Mouse (Mus musculus) testis, postnatal 10 days (tissue): ENCODE measurements around the gene Ccdc85b.

Experiments
- DNase-seq: peaks from one replicate; pipeline ENCODE4 v3.0.0; 2021; ENCODE audit warnings: low spot score

Gene Ccdc85b

DNA sequence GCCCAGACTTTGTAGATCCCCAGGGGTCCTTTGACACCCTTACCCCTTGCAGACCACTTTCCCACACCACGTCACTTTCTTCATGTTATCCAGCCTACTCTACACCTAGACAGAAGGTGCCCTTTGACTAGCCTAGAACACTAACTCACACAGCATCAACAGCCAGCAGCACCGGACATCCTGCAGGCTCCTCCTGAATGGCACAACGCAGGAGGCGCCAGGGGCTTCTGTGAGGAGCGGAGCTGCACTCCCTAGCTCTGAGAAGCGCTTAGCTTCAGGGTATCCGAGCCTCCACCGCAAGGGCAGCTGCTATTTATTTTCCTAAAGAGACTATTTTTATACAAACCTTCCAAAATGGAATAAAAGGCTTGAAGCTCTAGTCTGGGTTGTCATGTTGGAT is 2.1 kb downstream of the Ccdc85b start:
- DNase-seq = no peak

DNA sequence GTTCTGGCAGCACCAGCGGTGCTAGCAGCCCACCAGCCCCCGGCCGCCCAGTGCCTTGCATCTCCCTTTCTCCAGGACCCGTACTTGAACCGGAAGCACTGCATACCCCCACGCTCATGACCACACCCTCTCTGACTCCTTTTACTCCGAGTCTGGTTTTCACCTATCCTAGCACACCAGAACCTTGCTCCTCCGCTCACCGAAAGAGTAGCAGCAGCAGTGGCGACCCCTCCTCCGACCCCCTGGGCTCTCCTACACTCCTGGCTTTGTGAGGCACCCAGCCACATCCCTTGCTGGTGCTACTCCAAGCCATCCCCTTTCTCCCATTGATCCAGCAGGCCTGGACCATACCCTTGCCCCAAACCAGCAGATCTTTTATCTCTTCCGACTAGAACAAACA is 2.7 kb downstream of the Ccdc85b start:
- no peak for DNase-seq

DNA sequence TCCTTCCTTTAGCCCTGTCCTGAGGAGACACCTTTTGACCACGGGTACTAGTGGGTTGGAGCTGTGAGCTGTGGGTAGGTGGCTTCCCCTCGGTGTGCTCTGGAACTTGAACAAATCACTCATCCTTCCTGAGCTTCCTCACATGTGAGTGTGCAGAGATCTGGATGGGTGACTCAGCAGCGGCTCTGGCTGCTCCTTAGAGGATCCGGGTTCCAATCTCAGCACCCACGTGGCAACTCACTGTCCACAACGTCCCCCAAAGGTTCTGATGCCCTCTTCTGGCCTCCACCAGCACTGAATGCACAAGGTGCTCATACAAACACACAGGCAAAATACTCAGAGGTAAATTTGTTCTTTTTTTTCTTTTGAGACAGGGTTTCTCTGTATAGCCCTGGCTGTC is 5.9 kb downstream of the Ccdc85b start:
- no peak for DNase-seq

DNA sequence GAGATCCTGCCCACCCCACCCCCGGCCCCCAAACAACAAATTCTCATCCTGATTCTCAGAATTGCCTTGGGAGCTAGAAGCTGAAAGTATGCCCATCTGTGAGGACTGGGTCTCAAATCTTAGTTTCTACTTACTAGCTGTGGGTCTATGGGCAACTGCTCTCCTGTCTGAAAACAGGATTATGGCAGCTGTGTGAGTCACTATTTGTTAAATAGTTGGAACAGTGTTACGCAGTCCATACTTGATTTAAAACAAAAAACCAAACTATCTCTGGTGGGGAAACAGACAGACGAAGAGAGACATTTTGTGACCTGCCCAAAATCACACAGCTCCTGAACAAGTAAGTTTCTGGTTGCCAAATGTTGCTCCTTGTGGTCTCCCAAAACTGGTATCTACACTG is 8.0 kb downstream of the Ccdc85b start:
- no peak for DNase-seq

DNA sequence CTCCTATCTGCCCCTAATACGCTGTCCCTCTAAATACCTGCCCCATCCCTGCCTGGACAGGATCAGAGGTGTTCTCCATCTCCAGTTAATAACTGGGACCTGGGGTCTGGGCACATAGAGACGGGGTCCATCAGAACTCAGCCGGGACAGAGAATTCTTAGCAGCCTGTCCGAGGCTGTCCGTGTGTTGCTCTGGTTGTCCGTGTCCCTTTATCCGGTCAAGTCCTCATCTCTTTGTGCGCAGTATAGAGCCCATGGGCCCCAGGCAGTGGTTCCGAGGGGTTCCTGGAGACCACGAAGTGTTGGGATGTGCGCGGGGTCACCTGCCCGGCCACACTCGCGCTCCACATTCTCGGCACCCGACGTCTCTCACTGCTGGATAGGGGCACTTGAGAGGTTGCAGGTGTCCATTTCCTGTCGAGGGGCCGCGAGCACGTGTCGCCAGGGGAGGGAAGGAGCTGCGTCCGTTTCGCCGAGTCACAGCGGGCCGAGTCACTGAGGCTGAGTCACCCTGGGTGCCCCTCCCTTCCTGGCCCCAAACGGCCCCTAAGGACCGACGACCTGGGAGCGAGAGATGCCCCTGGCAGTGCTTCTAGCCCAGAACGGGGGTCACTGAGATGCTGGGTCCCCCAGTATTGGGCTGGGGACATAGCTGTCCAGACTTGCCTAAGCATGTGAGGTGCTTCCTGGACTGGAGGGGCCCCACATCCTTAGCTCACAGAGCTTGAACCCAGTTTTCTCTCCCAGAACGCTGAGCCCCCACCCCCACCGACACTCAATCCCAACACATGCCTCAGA is 9.1 kb downstream of the Ccdc85b start:
- DNase-seq = no peak

DNA sequence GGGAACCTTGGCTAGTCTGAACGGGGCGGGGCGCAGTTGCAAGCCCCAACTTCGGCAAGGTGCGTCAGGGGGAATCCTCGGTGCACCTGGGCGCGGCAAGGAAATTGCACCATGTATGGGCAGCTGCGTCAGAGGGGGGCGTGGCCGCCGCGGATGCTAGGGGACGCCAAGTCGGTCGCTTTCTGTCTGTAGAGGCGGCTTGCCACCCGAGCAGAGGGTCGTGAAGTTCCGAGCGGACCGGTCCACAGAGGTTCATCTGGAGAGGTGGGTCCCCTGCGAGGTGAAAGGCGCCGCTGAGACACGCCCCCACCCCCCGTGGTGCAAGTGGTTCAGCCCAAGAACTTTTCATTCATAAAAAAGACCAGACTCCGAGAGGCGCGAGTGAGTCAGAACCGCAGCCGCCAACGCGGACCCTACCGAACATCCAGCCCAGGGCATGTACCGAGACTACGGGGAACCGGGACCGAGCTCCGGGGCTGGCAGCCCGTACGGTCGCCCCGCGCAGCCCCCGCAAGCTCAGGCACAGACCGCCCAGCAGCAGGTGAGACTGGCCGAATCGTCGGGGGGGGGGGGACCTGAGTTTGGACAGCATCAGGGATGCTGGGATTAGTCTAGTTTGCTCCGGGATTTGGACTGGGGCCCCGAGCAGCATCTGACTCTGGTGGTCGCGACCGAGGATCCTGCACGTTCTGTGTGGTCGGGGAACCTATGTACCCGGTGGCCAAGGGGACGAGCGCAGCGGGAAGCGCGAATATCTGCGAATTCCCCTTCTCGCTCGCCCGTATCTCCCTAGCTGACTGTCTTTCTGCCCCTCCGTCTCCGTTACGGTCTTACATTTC is 10.0 kb downstream of the Ccdc85b start, which contains the start of gene Fosl1:
TSS of gene Fosl1 (plus strand) at position 33 of the 839 bp plus-strand sequence.
- peak; percentile 88 for DNase-seq

DNA sequence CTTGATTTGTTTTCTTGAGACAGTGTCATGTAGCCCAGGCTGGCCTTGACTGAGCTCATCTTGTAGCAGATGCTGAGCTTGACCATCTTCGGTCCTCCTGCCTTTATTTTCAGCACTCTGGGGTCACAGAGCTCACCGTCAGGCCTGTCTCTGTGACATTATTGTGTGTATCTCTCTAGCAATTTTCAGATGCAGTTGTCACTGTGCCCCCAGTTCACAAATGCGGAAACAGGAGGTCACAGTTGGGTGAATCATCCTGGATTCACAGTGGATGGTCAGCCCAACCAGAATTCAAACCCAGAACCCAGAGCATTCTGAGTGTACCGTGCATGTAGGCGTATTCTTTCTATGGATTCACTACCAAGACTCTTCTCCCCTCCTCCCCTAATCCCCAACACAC is 11.9 kb downstream of the Ccdc85b start:
- DNase-seq = no peak

DNA sequence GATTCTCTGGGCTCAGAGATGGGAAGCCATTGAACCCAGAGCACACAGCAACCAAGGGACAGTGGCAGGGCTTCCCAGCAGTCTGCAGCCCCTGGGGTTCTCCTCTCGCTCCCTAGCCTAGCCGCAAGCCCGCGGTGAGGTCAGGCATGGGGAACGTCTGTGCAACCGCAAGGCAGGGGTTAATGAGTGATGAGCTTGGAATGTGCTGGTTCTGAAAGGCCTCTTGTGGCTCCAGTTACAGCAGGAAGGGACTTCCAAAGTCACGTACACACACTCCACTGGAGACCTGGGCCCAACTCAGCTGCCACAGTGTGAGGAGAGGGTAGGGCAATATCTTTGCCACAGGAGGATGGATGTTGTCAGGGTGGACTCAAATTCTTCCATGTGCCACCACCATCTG is 12.7 kb downstream of the Ccdc85b start:
- DNase-seq = no peak

DNA sequence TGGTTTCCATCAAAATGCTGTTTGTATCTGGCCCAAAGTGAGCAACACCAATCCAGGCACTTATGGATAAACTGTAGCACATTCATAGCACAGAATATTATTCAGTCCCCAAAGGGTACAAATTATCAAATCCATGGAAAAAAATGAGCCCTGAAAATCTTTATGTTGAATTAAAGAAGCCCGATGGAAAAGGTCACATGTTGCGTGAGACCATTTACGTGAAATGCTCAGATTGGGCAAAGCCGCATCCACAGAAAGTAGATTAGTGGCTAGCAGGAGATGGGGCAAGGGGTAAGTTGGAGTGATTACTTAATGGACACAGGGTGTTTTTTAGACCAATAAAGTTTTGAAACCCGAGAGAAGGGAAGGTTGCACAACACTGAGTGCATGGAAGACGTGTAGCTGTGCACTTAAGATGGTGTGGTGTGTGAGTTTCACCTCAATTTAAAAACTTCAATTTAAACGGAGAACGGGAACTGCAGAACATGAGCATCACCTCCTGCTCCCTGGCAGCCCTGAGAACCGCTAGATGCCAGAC is 13.3 kb downstream of the Ccdc85b start:
- no peak for DNase-seq

DNA sequence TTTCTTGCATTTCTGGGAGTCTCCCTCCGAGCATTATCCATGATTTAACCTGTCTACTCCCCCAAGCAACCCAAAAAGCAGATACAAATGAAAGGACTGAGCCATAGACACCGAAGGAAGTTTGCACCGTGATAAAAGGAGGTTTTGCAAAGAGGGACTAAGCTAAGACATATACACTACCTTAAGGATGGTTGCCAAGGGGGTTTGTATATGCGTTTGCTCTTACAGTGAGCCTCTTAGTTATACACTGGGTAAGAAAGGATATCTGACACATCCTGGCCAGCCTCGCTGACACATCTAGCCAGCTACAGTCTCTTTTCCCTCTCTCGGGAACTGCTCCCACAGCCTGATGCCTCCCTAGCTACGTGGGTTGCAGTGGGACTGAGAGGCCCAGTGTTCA is 23.7 kb downstream of the Ccdc85b start:
- DNase-seq = no peak

DNA sequence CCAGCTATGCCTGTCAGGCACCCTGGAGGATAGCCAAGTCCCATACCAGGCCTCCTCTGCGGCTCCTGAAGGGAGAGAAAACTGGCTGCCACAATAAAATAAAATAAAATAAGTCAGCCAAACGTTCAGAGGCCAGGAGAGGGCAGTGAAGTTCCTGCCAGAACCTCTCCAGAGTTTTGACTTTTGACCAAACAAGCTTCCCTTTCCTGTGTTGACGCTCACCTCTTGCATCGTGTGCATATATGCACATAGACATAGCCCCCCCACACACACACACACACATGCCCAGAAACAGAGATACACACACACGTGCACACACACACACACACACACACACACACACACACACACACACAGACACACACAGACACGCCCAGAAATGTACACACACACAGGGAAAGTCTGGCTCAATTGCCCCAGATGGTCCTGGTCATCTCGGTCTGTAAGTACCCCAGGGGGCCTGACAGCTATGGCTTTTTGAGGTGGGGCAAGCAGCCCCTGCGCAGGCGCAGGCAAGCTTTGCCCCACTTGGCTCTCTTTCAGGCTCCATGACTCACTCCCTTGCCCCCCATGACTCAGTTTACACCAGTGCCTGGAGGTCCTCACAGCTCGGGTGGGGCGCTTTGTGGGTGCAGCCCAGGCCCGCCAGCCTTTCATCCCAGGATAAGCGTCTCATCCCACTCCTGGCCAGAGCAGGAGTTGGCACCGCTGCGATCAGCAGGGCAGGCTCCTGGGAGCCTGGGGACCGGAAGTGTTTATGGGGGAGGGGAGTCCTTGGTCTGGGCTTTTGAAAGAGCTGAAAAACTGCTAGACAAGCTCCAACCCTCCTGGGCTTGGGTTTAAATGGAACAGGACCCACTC is 24.5 kb downstream of the Ccdc85b start:
- peak; percentile 70 for DNase-seq

DNA sequence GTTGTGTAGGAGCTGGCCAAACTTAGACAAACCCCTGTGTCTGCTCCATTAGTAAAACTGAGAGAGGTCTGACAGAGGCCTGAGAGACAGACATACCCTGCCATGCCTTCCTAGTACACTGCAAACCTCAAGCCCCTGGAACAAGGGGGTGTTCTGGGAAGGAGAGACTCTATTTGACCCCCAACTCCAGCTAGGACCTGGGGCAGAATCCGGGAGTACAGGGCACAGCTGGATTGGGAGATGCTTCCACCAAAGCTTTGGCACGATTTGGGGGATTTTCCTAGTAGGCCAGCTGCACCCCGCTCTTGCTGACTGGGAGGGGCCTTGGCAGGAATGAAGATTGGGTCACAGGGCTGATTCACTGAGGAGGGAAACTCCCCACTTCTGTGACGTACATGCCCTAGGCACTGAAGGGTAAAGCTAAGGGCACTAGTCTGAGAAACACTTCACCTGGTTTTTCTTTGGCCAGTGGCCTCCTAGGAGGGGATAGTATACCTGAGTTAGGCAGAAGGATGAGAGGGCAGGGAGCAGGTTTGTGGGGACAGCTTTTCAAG is 25.7 kb downstream of the Ccdc85b start:
- no peak for DNase-seq

DNA sequence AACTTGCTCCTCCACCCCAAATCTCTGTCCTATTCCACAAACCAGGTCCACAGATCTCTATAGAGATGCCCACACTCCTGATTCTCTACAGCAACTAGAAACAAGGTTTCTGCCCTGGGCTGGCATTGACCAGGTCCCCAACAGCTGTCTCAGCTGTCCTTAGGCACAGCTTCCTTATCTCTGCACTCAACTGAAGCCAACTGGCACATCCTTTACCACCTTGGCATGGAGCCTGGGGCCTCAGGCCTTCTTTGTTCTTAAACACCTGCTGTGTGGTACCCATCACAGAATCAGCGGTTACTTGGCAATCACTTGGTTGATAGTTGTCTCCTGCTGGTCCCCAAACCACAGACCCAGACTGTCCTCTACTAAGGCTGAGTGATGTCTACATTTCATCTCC is 27.3 kb downstream of the Ccdc85b start:
- peak; percentile 58 for DNase-seq

DNA sequence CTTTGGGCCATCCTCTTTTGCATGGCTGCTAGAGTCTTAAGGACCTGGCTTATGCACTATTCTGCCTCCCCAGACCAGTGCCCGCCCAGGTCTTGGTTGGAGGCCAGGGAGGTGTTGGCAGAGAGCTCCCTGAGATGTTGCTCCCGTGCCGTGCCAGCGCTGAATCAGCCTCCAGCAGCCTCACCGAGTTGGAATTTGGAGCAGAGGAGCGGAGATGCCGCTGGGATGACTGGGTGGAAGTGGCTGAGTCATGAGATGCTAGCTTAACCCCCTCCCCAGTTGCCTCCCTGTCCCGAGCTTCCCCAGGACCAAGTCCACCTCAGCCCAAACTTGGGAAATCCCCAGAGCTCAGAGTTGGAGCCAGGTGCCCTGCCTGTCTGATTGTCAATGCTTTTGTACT is 27.9 kb downstream of the Ccdc85b start:
- peak; percentile 68 for DNase-seq

DNA sequence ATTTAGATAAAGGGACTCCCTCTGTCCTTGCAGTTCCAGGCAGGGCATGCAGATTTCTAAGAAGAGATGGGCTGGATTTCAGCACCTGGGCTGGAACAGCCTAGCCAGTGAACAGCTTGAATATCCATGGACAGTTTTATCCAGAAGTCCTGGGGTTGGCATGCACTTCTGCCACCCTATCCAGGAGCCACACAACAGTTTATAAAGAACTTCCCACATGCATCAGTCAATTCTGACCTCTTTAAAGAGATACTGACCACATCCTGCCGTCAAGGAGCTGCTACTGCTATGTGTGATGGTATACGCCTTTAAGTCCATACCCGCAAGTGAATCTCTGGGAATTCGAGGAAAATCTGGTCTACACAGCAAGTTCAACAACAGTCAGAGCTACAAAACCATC is 28.5 kb downstream of the Ccdc85b start:
- no peak for DNase-seq

DNA sequence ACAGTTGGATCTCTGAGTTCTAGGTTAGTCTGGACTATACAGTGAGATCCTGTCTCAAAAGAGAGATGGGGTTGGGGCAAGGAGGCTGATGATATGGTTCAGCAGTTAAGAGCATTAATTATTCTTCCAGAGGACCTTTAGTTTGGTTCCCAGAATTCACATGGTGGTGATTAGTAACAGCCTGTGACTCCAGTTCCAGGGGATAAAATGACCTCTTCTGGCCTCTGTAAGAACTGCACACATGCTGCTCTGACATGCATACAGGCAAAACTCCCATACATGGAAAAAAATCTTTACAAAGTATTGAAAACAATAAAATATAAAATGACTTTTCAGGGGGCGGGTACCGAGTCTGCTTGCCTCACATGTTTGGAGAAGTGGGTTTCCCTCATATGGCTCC is 29.6 kb downstream of the Ccdc85b start:
- DNase-seq = no peak

DNA sequence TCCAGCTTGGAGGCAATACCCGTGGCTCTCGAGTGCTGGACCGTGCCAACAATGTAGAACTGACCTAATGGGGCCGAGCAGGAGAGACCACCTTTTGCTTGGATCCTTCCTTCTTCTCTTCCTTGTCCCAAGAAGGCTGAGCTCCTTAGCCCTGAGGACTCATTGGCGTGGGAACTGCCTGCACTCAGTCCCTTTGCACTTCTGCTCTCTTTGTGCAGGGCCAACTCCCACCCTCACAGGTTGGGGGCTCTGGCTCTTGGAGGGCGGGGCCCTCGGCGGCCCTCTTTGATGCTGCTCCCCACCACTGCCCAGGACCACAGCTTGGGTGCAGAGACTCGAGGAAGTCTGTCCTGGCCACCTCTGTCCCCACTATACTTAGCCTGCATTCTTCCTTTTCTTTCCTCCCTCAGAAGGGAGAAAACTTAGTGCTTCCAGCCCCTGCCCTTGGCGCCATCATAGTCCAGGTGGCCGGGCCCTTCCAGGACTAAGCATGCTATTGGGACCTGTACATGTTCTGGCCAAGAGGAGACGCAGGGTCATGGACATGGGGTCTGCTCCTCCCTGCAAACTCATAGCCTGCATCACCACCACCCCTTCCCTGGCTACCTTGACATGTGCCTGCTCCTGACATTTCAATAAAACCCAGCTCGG is 30.9 kb downstream of the Ccdc85b start:
- DNase-seq = no peak

DNA sequence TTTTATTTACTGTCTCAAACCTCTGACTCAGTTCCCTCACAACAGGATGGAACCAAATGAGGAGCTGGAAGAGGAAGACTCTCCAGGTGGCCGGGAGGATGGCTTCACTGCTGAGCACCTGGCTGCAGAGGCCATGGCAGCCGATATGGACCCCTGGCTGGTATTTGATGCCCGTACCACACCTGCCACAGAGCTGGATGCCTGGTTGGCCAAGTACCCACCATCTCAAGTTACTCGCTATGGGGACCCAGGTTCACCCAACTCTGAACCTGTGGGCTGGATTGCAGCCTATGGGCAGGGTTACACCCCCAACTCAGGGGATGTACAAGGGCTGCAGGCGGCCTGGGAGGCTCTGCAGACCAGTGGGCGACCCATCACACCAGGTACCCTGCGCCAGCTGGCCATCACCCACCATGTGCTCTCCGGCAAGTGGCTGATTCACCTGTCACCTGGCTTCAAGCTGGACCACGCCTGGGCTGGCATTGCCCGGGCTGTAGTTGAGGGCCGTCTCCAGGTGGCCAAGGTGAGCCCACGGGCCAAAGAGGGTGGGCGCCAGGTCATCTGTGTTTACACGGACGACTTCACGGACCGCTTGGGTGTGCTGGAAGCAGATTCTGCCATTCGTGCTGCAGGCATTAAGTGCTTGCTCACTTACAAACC is 31.7 kb downstream of the Ccdc85b start:
- peak; percentile 56 for DNase-seq

DNA sequence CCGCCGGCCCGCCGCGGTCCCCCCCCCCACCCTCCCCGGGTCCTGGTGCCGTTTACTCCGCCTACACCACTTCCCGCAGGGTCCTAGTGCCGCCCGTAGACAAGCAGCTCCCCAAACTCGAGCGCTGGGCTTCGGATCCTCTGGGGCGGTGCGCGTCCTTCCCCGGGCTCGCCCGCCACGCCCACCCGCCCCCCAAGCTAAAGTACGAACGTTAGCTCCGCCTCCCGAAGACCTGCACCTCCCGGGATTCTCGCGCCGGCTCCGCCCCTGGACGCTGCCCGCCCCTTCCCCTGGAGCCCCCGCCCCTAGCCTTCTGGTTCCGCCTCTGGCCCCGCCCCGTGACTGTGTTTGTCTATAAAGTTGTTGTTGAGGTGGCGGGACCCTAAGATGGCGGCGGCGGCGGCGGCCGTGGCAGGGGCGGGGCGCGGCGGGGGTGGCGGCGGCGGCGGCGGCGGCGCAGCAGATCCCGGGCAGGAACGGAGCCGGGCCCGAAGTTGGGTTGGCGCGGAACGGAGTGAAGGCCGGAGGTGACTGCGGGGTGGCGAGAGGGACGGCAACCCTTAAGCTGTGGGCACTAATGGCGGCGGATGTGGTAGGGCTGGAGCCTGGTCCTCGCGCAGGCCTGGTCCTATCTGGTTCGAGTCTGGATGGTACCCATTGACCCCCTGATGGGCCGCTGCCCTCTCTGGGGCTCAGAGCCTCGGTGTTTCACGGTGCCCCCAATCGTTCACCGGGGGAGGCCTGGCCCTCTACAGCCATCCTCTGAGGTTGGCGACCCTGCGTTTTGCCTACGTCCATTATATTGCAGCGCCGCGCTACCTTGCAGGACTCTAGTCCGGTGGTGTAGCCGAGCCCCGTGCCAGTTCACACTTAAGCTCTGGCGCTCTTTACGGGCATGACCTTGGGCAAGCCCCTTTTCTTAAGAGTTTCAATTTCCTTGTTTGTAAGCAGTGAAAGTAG is 32.6 kb downstream of the Ccdc85b start, which contains the start of the genes Drap1 and AI837181:
TSS of gene Drap1 (minus strand) at position 198 of the 960 bp plus-strand sequence.
TSS of gene AI837181 (plus strand) at position 363 of the 960 bp plus-strand sequence.
- DNase-seq = peak; percentile 99
